Mouse (Mus musculus) telencephalon, adult 2 months (tissue): Measurements from ENCODE around the gene Adam25.
"Not testable (repeated sequence)": the region's sequence is repeated elsewhere in the genome, so short reads cannot be mapped to it uniquely, and the experiment has no call there.

Source experiments
- DNase-seq: peaks from one replicate; pipeline ENCODE4 v3.0.0-alpha.2; 2011; ENCODE audit warnings: low read depth, low spot score

The Adam25 gene

GRCm38 (mm10) chr8:40751908-40752307, at the start of gene Adam25:
Adam25 (plus strand) TSS chr8:40752208.
- DNase-seq, result not testable (repeated sequence)

DNA sequence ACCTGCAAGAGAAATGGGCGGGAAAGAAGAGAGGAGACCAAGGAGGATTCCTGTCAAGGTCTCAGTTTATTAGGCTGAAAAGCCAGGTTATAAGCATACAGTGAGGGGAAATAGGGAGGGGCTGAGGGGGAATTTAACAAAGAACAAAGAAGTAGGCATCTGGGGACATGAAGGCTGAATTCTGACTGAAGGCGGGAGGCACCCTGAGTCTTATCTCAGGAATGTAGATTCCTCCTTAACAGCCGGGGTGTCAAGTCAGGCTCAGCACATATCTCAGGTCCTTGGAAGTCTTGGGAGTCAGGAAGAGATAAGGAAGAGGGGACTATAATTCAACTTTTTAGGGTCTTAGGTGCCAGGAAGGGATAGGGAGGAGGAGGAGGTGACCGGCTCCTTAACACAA, 36.6 kb upstream of the Adam25 start:
- not testable (repeated sequence) for DNase-seq

- no peak for DNase-seq
These were observed 36.0 kb upstream of the Adam25 start for GRCm38 (mm10) chr8:40715986-40716385.

DNA sequence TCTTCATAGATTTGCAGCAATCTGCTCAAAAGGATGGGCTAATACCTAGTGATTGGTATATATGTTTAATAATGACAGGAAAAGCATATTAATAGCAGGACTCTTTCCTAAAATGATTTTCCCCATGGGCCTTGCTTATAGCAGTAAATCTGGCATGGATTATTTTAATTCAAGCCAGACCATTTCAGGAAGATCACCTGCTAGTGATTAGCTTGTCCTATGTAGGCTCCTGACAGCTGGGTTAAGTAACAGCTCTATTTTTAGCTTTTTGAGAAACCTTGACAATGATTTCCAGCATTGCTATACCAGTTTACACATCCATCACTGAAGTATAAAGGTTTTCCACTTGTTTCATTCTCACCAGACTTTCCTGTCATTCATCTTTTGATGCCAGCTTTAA, 31.3 kb downstream of the Adam25 start:
- DNase-seq, result no peak

DNA sequence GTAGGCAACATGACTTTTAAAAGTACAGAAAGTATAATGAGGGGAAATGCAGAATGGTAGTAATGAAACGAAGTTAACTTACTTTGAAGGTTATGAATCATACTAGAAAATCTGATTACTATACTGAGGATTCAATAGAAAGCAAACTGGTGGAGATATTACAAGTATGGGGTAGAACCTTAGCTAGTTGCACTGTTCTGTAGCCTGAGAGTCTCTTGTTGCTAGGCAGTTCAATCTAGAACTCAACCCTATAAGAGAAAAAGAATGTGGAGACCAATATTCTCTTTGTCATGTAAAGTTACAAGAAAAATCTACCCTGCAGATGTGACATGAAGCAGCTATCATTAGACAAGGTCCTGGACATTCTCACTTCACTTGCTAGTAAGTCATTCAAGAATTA, 41.0 kb downstream of the Adam25 start, which contains the start of gene Adam20:
Adam20 (plus strand) TSS at position 301 of the 400 bp plus-strand sequence.
- DNase-seq, result not testable (repeated sequence)

DNA sequence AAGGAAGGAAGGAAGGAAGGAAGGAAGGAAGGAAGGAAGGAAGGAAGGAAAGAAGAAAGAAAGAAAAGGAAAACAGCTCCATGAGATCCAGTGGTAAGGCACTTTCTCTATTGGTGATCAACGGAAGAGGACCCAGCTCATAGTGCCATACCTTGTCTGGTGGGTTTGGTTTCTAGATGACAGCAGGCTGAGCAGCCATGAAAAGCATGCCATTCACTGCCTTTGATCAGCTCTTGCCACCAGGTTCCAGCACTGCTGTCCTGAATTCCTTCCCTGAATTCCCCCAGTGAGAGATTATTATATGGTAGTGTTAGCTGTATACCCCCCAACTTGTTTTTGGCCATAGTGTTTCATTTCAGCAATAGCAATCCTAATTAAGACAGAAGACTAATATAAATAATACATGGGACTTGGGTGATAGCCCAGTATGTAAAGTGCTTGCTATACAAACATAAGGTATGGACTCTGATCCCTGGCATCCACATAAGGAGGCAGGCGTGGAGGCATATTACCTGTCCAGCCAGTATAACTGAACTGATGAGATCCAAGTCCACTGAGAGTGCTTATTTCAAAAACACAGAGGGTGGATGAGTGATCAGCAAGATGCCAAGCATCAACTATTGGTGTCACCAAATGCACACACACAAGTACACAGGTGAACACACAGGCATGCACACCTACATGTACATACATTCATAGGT, 51.5 kb downstream of the Adam25 start:
- no peak for DNase-seq
